ENCODE assay signal across 8 mouse cellular contexts in the genomic region with DNA sequence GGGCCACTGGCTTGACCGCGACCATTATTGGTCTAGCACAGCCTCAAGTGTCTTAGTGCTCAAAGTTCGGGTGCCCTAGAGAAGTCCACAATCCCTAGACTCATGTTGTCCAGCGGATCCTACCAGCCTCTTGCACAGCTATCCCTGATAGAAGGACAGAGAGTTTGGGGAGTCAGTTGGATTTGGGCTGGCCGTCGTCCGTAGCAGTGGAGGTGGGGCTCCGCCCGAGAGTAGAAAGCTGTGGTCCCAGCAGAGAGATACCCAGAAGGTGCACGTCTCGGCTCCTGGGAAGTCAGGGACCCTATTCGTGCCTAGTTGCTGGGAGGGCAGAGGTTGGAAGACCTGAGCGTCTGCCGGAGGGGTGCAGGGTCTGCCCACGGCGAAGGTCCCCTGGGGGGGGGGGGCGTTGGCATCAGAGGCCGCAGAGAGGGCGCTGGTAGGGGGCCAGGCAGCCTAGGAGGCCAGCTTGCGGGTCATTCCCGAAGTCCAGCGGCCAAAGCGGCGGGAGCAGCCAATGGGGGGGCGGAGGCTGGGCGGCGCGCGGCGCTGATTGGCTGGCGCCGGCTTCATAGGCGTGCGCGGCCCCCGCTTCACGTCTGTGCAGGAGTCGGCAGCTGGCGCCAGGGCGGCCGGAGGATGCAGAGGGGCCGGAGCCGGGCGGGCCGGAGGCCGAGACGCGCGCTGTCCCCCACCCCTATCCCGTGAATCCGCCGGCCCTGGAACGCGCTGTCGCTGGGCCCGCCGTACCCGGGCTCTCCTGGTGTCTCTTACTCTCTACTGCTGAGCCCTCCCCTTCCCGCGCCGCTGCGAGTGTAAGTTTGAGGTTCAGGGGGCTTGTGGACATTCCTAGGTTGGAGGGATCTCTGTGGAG. TPM values are rescaled to one million over a fixed set of nuclear protein-coding genes. Genes with fewer than 3 reads are reported as not detected.
A peak's percentile ranks its signal among the peaks of the same experiment; 100 is the strongest.
DNase-seq lines count a peak whose midpoint lies in the region; ATAC-seq and TF ChIP-seq lines count a peak whose summit lies in the region.

No protein-coding gene starts in this region.

- no peaks in the 10 kb centered on the region for H3K9me3 ChIP-seq in ES-Bruce4 (replicated peaks; ENCODE audit: control insufficient read depth, insufficient read depth, low read length, poor library complexity, severe bottlenecking)
- H3K9me3 ChIP-seq in hindbrain, embryonic 16.5 days (ENCODE audit: control insufficient read depth, low read length), result no peaks in the 10 kb centered on the region
- H3K9me3 ChIP-seq in liver, embryonic 13.5 days (replicated peaks), result no peaks in the 10 kb centered on the region

- under 1% methylated on average over 61 of the region's 62 CpGs for WGBS in bone marrow, adult 2 months
- under 1% methylated on average over 51 of the region's 62 CpGs for whole genome bisulfite sequencing in hindbrain, embryonic 16.5 days
- WGBS in liver, embryonic 13.5 days (ENCODE audit: insufficient replicate concordance), result under 1% methylated on average over 62 of the region's 62 CpGs

- TF ChIP-seq EP300 in ES-Bruce4 (IDR thresholded peaks at IDR 0.05; ENCODE audit: insufficient read depth, low read depth, low read length), result no peak

- peak overlapping the region; percentile 45 for H3K4me3 ChIP-seq in ES-Bruce4 (ENCODE audit: low read depth, low read length)
- H3K4me3 ChIP-seq in bone marrow, adult 2 months (replicated peaks; ENCODE audit: control insufficient read depth, low read depth, low read length), result peak overlapping the region; percentile 52
- peak overlapping the region; percentile 30 for H3K4me3 ChIP-seq in hindbrain, embryonic 16.5 days (ENCODE audit: low read length)
- peak overlapping the region; percentile 58 for H3K4me3 ChIP-seq in liver, embryonic 13.5 days (replicated peaks)

- H3K27ac ChIP-seq in ES-Bruce4 (ENCODE audit: insufficient read depth, low read length), result no peak overlapping the region
- no peak overlapping the region for H3K27ac ChIP-seq in bone marrow, adult 2 months (ENCODE audit: control insufficient read depth, insufficient read depth, low read depth, low read length, poor library complexity)
- H3K27ac ChIP-seq in hindbrain, embryonic 16.5 days (ENCODE audit: low read depth, low read length), result no peak overlapping the region
- no peak overlapping the region for H3K27ac ChIP-seq in liver, embryonic 13.5 days

- peak overlapping the region; percentile 55 for H3K4me2 ChIP-seq in hindbrain, embryonic 16.5 days (ENCODE audit: low read length)
- peak overlapping the region; percentile 73 for H3K4me2 ChIP-seq in liver, embryonic 13.5 days

- TF ChIP-seq CTCF in ES-Bruce4 (IDR thresholded peaks at IDR 0.05; ENCODE audit: low read depth, low read length), result no peak
- no peak for TF ChIP-seq CTCF in bone marrow, adult 2 months (IDR thresholded peaks at IDR 0.05; ENCODE audit: control insufficient read depth, insufficient read depth, low read length)

- H3K9ac ChIP-seq in ES-Bruce4 (ENCODE audit: low read depth, poor library complexity, severe bottlenecking), result peak overlapping the region; percentile 38
- no peak overlapping the region; the same call in 1 of the 2 replicates for H3K9ac ChIP-seq in hindbrain, embryonic 16.5 days (ENCODE audit: low read depth, low read length)
- H3K9ac ChIP-seq in liver, embryonic 13.5 days, result peak overlapping the region; percentile 56

- ATAC-seq in hindbrain, embryonic 16.5 days, result peak; percentile 71
- ATAC-seq in liver, embryonic 13.5 days (ENCODE audit: low read depth), result peak; percentile 62
- ATAC-seq in activated CD4-positive, CD25-positive, alpha-beta regulatory T cell, adult 4 months, result no peak

- no peaks in the 10 kb centered on the region for H3K4me1 ChIP-seq in ES-Bruce4 (ENCODE audit: control insufficient read depth, insufficient read depth, low read length)
- no peaks in the 10 kb centered on the region; the same call in 1 of the 2 replicates for H3K4me1 ChIP-seq in bone marrow, adult 2 months (ENCODE audit: control insufficient read depth, insufficient read depth, low read length)
- peaks cover 27% of the 10 kb centered on the region for H3K4me1 ChIP-seq in hindbrain, embryonic 16.5 days (ENCODE audit: control insufficient read depth, insufficient read depth, low read depth, low read length)
- H3K4me1 ChIP-seq in liver, embryonic 13.5 days (replicated peaks), result peaks cover 75% of the 10 kb centered on the region

- peaks cover 44% of the 10 kb centered on the region for H3K27me3 ChIP-seq in ES-Bruce4 (ENCODE audit: control insufficient read depth, insufficient read depth, low read length, poor library complexity, severe bottlenecking)
- H3K27me3 ChIP-seq in hindbrain, embryonic 16.5 days (replicated peaks; ENCODE audit: control insufficient read depth, insufficient read depth, low read length), result peaks cover 72% of the 10 kb centered on the region
- H3K27me3 ChIP-seq in liver, embryonic 13.5 days, result peaks cover 98% of the 10 kb centered on the region

- no peaks in the 10 kb centered on the region for H3K36me3 ChIP-seq in ES-Bruce4 (ENCODE audit: control insufficient read depth, insufficient read depth, low read length, poor library complexity, severe bottlenecking)
- H3K36me3 ChIP-seq in hindbrain, embryonic 16.5 days (ENCODE audit: control insufficient read depth, insufficient read depth, low read length), result no peaks in the 10 kb centered on the region
- no peaks in the 10 kb centered on the region for H3K36me3 ChIP-seq in liver, embryonic 13.5 days

- TF ChIP-seq POLR2A in ES-Bruce4 (IDR thresholded peaks at IDR 0.05; ENCODE audit: insufficient read depth, low read length), result no peak
- TF ChIP-seq POLR2A in bone marrow, adult 2 months (IDR thresholded peaks at IDR 0.05; ENCODE audit: borderline replicate concordance, control insufficient read depth, low read depth, low read length), result no peak

- peak; percentile 57 to 59 for DNase-seq in gastrocnemius, adult 8-10 months (ENCODE audit: low spot score in 2 of 2)
- no peak for DNase-seq in liver, embryonic 13.5 days
- peak; percentile 85 for DNase-seq in neural tube, embryonic 10.5 days (ENCODE audit: extremely low spot score, low spot score)
- no peak for DNase-seq in cerebellum, adult 9-10 months

RNA-seq across cellular contexts. Expression of a gene that starts 4.6 kb away (rescaled TPM):
- polyA plus RNA-seq in ES-Bruce4 (2011; ENCODE audit: insufficient read depth, insufficient read length, low read depth, missing spikeins), result 6.0 and 8.3 TPM in 2 replicates
- polyA plus RNA-seq in bone marrow, adult 2 months (2011; ENCODE audit: insufficient read depth, insufficient read length, low replicate concordance, missing spikeins), result 8.3 and 10.4 TPM in 2 replicates
- 1 to 10 TPM; 3.0 to 6.0 (median 4.1) TPM for total RNA-seq in gastrocnemius, adult 8-10 months (2022)
- 14.1 and 18.0 TPM in 2 replicates for polyA plus RNA-seq in hindbrain, embryonic 16.5 days (2015; fragmentation: Nextera tagmentation; extraction: Ambion mirVana)
- 6.9 and 7.4 TPM in 2 replicates for polyA plus RNA-seq in liver, embryonic 13.5 days (2015; fragmentation: Nextera tagmentation; extraction: Ambion mirVana)
- not detected for polyA plus RNA-seq in activated CD4-positive, CD25-positive, alpha-beta regulatory T cell, adult 4 months (2017; shearing (Covaris generic))

RNA-seq across cellular contexts. Expression of a gene that starts 23.8 kb away (rescaled TPM):
- not detected in 2 replicates for polyA plus RNA-seq in ES-Bruce4 (2011; ENCODE audit: insufficient read depth, insufficient read length, low read depth, missing spikeins)
- not detected in 2 replicates for polyA plus RNA-seq in bone marrow, adult 2 months (2011; ENCODE audit: insufficient read depth, insufficient read length, low replicate concordance, missing spikeins)
- not detected for total RNA-seq in gastrocnemius, adult 8-10 months (2022)
- not detected in 2 replicates for polyA plus RNA-seq in hindbrain, embryonic 16.5 days (2015; fragmentation: Nextera tagmentation; extraction: Ambion mirVana)
- not detected in 2 replicates for polyA plus RNA-seq in liver, embryonic 13.5 days (2015; fragmentation: Nextera tagmentation; extraction: Ambion mirVana)
- not detected for polyA plus RNA-seq in activated CD4-positive, CD25-positive, alpha-beta regulatory T cell, adult 4 months (2017; shearing (Covaris generic))

Comparison
In these comparisons a context has a peak if more than half of its experiments do, and no peak if none do; other contexts are left out.
1. DNase-seq: peak in gastrocnemius, adult 8-10 months (2 of 2) and neural tube, embryonic 10.5 days (single experiment); none in liver, embryonic 13.5 days (single experiment) and cerebellum, adult 9-10 months (single experiment).
2. Peak in every context shown above with its lines, with median percentiles within 50 percentile points of each other: H3K4me3 ChIP-seq.